Mouse (Mus musculus): Measurements from ENCODE around the gene Lpcat3.
"Not testable (repeated sequence)": the region's sequence is repeated elsewhere in the genome, so short reads cannot be mapped to it uniquely, and the experiment has no call there.

Lpcat3 gene

DNA sequence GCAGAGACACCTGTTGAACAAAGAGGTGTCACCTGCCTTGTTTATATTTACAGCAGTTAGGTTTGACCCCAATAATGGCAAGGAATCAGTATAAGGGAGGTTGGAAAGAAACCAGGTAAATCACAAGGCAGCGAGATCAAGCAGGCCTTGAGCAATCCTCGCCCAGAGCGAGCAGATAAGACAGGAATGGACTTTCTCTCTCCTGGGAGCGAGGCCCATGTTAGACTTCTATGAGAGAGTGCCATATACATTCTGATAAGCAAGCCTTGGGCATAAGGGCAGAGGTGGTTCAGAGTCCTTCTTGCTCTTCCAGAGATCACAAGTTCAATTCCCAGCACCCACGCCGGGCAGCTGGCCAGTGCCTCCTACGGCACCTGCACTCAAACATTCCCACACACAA, 15.9 kb downstream of the Lpcat3 start:
- no peak for DNase-seq (ENCODE audit: low spot score)

DNA sequence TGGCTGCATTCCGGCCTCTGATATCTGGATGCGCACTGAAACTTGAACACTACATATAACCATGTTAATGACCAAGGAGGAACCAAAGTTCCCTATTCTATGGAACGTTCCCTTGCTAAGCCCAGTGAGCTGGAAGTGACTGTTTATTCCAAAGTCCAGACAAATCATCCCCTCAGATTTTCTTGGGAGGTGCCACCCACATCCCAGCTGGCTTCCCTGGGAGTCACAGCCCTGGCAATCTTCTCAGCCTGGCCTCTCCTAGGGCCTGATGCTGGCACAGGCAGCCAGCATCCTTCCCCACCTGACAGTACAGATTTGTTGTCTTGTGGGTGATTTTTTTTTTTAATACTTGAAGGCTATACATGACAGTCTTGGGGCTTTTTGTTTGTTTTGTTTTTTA, 16.7 kb downstream of the Lpcat3 start:
- DNase-seq (ENCODE audit: low spot score): no peak

DNA sequence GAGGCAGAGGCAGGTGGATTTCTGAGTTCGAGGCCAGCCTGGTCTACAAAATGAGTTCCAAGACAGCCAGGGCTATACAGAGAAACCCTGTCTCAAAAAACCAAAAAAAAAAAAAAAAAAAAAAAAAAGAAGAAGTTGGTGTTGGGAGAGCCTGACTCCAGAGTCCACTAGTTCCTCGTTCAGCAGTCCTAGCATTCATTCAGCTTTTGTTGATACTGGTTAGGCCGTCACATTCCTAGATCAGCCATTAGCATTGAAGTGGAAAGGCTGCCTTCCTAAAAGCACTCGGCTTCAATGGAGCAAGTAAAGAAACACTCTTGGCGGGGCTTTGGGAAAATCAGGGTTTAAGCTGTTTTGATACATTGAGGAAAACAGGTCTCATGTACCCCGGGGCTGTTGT, 19.5 kb downstream of the Lpcat3 start:
- not testable (repeated sequence) for DNase-seq (ENCODE audit: low spot score)

DNA sequence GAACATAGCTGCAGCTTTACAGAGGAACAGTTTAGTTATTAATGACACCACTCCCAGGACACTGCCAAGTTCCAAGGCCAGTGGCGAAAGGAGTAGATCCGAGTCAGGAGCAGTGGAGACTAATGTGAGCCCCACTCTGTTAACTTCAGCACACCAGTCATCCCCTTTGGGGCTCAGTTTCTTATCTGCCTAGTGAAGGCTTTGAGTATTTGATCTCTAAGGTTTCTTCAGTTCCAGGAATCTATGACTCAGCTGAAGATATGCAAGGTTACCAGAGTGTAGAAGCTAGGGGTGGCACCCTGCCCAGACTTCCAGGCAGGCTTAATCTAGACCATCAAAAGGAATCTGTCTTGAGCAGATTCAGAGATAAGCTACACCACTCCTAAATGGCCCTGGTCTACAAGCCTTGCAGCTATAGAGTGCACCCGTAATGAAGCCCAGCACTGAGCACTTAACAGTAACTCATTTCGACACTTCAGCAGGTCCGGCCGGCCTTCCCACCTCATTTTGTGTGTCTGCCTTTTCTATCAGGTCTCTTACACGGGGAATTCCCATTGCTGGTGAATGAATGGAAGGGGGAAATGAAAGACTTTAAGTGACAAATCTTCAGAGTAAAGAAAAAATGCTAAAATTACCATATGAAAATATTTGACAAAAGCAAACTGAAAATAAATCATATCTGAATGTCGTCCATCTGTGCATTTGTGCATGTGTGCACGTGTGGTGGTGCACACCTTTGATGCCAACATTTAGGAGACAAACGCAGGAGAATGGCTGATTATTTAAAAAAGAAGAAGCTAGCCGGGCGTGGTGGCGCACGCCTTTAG, 21.0 kb downstream of the Lpcat3 start:
- peak; percentile 57 for DNase-seq (ENCODE audit: low spot score)

DNA sequence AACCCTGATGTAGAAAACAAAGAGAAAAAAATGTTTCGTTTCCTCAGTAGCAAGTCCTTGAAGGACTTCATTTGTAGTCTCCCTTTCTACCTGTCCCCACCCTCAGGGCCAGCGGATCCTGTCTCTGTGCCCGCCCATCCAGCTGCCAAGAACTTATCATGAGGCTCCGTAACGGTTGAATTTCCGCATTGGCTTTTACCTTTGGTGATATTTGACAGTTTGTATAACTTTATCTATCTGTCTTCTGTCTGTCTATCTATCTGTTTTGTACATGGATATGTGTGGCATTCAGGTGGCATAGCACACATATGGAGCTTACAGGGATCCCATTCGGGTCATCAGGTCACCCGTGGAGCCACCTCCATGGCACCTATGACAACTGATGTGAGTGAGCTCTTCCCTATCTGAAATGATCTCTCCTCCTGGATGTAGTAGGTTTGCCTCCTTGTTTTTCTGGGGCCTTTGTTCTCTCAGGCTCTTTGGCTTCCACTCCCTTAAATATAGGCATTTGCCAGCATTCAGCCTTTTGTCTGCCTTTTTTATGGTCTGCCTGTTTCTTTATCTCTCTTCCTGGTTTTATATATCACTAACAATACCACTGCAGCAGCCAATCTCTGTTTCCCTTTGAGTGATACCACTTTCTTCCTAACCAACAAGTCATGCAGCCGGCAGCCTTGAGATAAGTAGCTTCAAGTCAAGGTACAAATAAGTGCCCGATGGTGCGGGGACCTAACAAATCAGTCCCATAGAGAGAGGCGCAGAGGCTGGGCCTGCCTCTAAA, 23.0 kb downstream of the Lpcat3 start:
- DNase-seq (ENCODE audit: low spot score): no peak

DNA sequence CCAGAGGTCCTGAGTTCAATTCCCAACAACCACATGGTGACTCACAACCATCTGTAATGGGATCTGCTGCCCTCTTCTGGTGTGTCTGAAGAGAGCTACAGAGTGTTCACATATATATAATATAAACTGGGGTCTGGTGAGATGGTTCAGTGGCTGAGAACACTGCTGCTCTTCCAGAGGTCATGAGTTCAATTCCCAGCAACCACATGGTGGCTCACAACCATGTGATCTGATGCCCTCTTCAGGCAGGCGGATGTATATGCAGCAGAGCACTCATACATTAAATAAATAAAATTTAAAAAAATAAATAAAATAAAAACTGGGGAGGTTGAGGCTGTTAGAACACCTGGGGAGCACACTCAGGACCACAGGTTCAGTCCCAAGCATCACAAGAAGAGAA, 23.8 kb downstream of the Lpcat3 start:
- DNase-seq (ENCODE audit: low spot score): not testable (repeated sequence)

DNA sequence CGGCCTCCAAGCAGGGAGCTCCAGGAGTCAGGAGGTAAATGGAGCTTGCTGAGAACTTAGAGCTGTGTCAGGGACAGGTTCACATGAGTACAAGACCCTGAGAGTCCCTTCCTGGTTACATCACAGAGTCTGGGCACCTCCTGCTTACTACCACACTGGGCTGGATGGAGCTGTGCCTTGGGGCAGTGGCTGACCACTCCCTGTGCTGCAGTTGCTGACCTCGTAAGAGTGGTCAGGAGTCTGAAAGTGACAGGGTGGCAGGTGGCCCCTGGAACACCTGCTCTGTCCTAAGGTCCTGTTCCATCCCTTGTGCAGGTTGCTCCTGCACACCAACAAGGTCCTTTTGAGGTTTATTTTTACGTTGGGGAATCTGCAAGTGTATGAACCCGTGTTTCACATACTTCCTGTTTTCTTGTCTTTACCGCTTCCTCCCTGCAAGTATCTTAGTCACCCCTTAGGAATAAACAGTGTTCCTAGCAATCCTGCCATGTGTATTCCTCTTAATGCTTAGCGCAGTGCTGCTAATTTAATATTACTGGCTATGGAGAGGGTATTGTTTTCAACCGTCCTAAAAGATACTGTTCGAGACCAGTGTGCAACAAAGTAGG, 25.4 kb downstream of the Lpcat3 start:
- no peak for DNase-seq (ENCODE audit: low spot score)

DNA sequence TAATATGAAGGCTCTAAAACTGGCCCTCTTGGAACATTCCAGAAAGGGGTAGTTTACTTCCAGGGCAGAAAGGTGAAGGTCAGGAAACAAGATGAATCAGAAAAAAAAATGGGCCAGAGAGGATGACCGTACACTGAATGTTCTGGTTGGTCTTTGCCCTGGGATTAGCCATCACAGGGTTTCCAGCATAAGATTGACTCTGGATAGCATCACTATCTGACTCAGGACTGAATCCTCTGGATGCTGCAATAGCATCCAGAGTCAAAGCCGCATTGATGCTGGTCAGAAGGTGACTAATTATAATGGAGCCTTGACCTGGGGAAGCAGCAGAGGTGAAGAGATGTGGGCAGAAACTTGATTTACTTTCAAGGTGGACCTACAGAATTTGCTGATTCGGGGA, 26.2 kb downstream of the Lpcat3 start:
- no peak for DNase-seq (ENCODE audit: low spot score)

DNA sequence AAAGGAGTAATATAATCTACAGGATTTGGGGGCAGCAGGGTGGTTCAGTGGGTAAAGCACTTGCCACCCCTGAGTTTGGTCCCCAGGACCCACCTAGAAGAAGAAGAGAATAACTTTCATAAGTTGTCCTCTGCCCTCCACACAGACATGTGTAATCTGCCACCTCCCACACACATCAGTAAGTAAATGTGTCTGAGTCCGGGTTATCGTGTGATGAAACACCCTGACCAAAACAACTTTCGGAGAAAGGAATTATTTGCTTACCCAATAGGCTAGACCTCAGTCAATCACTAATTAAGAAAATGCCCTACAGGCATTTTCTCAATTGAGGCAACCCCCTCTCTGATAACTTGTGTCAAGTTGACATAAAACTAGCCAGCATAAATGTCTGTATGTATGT, 27.7 kb downstream of the Lpcat3 start:
- no peak for DNase-seq (ENCODE audit: low spot score)

DNA sequence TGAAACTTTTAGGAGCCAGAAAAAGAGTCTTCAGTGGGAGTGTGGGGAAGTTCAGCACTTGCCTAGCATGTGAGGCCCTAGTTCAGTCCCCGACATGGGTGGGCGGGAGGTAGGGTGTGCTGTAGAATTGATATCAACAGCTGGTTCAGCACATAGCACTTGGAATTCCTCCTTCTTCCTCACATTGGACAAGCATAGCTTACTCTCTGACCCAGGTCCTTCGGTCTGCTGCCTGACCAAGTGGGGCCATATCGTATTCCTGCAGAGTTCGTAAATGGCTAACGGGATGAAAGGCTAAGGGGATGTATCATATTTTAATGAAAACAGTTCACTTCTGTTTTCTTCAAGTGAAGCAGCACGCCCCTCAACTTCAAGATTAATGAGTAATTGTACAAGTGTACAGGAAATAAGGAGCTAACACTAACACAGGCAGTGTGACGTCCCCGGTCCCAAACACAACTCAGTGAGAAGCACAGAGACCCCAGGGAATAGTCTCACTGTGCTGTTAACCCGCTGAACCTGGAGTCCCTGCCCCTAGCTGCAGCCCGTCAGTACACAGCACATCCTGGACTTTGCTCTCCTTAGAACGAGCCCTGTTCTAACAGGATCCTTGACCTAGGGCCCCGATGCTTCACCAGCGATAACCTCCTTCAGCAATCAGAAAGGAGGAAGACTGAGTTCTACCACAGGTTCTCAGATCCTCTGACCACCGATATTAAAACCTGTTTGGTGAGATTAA, 30.6 kb downstream of the Lpcat3 start:
- no peak for DNase-seq (ENCODE audit: low spot score)

DNA sequence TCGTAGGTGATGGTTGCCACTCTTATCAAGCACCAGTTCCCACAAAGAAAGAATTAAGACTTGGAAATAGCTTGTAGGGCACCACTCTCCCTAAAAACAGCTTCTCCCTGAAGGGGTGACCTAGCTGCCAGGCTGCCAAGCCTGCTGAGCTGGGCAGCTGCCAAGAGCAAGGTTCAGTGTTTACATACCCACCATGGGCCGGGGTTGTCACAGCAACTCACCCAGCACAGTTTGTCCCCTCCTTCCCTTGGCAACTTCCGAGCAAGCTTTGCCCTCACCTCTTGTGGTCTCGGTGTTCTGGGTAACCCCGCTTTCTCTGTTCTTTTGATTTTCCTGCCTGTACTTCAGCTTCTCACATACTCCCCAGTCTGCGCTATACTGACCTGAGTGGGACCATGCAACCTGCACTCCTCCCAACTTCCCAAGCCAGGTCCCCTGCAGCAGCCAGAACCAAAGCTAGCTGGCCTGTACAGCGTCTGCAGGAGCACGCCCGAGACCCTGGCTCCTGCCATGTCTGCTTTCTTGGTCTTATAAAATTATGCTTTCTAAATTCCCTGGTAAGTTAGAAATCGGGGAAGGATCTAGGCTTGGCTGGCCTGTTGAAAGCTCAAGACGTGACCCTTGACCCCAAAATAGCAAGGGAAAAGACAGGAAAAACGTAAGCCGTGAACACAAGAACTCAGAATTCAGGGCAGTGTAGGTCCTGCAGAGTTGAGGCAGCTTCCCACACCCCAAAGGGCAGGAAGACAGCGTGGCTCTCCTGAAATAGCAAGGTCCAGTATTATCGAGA, 31.5 kb downstream of the Lpcat3 start:
- DNase-seq (ENCODE audit: low spot score): peak; percentile 56

DNA sequence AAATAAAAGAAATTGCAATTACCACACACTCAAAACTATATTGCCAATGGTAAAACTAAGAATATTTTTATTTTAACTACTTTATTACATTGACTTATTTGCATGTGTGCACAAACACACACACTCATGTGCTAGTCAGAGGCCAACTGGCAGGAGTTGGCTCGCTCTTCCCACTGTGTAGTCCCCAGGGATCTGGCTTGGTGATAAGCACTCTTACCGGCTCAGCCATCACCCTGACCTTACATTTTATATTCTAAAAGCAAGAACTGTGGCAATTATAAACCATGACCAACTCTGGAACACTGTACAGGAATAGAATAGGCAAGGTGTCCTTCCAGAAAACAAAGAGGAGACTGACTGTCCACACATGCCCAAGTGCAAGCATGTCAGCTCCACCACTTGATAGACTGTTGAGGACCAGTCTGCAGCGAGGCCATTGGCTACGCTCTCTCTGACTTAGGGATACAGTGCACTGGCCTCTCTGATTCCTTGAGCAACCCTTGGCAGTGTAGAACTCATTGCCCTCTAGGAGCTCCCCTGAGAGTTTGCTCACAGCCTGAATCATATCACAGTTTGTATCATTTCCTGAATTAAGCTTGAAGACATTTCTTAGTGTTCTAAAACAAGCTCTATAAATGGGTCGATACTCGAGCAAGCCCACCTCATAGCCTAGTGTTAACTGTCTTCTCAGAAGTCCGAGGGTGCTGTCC, 33.8 kb downstream of the Lpcat3 start:
- no peak for DNase-seq (ENCODE audit: low spot score)

DNA sequence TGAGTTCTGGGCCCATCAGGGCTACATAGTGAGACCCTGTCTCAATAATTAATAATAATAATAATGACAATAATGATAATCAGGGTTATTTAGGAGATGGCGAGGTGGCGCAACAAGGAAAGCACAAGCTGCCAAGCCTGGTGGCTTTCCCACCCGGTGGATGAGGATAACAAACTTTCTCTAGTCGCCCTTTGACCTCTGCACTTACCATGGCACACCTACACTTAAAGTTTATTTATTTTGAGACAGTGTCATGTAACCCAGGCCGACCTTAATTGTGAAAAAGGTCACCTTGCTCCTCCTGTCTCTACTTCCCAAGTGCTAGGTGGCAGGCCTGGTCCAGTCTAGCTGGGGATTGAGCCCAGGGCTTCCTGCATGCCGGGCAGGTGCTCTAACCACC, 35.9 kb downstream of the Lpcat3 start:
- DNase-seq (ENCODE audit: low spot score): no peak

DNA sequence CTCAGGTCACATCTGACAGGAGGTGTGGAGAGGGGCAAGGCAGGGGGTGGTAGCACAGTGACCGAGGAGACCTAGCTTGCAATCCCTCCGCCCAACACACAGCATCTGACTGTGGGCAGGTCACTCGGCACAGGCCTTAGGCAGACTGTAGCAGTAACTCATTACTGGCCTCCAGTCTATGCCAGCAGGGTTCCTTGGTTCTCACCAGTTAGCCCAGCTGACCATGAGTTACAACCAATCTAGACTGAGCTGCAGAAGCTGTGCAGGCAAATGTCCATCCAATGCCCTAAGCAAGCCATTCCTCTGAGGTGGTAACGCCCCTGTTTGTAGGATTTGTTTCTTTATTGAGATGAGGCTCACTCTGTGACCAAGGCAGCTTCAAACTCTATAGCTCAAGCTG, 36.5 kb downstream of the Lpcat3 start:
- no peak for DNase-seq (ENCODE audit: low spot score)

DNA sequence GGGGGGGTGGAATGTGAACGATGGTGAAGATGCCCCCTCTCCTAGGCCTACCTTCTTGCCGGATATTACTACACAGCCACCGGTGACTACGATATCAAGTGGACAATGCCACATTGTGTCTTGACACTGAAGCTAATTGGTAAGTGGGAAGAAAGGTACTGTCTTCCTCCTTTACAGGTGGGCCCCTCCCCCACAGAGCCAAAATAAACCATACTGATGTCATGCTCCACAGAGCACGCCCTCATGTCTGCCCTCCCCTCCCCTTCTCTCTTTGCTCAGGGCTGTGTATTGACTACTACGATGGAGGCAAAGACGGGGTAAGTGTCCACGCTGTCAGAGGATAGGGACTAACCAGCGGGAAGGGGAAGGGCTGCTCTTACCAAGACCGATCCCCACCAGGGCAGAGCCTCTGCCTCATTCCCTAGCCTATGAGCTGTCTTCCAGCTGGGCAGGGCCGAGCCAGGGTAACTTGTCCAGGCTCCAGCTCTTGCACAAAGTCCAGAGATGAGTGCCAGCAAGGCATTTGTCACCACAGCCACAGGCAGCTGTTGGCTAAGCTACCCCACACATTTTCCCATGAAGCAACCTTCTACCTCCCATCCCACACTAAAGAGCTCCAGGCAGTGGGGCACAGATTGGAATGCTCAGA, 37.3 kb downstream of the Lpcat3 start:
- DNase-seq (ENCODE audit: low spot score): no peak

DNA sequence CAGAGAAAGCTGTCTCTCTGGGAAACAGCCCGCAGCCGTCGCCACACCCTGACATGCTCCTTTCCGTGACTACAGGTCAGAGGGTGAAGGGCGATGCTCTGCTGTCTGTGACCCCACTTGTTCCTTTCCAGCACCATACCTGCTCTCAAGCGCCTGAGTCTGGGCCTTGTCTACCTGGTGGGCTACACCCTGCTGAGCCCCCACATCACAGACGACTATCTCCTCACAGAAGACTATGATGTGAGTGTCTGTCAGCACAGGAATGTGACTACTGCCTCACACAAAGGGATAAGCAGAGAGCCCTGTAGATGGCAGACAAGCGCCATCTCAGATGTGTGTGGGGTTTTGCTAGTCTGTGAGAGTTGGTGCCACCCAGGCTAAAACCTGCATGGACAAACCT, 38.5 kb downstream of the Lpcat3 start:
- no peak for DNase-seq (ENCODE audit: low spot score)

DNA sequence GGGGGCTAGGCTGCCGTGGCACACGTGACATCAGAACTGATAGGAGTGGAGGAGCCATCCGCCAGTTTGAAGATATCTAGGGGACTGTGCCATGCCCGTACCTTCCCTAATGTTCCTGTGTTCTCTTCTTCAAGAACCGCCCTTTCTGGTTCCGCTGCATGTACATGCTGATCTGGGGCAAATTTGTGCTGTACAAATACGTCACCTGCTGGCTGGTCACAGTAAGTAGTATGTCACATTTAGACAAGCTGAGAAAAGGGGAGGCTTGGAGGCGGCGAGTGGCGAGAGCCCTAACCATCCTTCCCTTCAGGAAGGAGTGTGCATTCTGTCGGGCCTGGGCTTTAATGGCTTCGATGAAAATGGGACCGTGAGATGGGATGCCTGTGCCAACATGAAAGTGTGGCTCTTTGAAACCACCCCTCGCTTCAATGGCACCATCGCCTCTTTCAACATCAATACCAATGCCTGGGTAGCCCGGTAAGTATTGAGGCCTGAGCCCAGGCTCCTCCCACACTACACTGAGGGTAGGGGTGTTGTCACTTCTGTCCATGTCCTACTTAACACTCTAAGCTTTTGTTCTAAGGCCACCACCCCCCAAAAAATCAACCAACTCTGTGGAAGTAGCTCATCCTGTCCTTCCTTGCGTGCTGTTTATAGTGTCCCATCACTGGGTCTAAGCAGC, 39.4 kb downstream of the Lpcat3 start:
- DNase-seq (ENCODE audit: low spot score): no peak

DNA sequence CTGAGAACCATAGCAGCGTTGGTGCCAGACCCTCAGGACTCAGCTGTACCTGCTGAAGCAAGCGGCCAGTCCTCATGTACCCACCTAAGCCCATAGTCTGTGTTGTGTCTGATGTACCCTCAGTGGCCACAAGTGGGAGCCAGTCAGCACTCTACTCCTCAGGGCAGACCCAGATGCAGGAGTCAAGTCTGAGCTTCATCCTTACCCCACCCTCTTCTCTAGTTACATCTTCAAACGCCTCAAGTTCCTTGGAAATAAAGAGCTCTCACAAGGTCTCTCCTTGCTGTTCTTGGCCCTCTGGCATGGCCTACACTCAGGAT, 39.9 kb downstream of the Lpcat3 start:
- DNase-seq (ENCODE audit: low spot score): peak; percentile 61

DNA sequence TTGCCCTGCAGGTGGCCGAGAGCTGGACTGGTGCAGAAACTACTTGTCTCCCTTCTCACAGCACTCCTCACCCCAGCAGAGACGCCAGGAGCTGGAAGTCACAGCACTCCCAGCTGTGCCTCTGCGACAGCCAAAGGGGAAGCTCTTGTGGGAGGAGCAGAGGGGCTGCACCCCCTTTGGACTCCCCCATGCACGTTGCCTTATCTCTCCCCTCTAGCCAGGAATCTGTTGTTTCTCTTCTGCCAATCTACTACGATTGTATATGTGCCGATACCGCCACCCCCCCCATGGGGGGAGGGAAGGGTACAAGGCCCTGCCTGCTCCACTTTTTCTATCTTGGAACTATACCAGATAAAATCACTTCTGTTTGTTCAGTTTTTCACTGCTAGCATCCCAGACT, 41.0 kb downstream of the Lpcat3 start:
- DNase-seq (ENCODE audit: low spot score): no peak

DNA sequence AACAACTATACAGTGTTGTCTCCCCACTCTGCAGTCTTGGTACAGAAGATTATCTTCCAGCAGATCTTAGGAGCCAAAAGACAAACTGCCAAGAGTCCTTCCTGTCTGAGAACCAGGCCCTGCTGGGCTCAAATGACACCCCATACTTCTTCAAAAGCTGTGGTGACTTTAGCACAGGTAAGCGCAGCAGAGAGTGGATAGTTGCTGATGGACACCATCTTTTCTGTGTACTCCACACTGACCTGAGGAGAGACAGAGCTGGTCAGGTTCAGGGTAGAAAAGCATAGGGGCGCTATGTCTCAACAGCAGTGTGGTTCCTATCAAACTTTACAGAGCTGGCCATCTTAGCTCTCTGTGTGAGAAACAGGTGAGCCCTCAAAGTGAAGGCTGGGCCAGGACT, 41.6 kb downstream of the Lpcat3 start:
- DNase-seq (ENCODE audit: low spot score): no peak
